Mouse (Mus musculus) stomach, postnatal 0 days (tissue): Measurements from ENCODE around the gene Aarsd1. TPM values are rescaled to one million over a fixed set of nuclear protein-coding genes. Genes with fewer than 3 reads are reported as not detected.
"Not testable (repeated sequence)": the region's sequence is repeated elsewhere in the genome, so short reads cannot be mapped to it uniquely, and the experiment has no call there.

Source experiments
- ATAC-seq: fragments of 200-750 bp; cut with Nextera tagmentation; 2 replicates; pipeline ENCODE4 v1.8.0; 2017; ENCODE audit not compliant: low FRiP score, low TSS enrichment
- DNase-seq: peaks from one replicate; pipeline ENCODE4 v3.0.0-alpha.2; 2016; ENCODE audit warnings: low spot score
- H3K27ac ChIP-seq: fragments of 300-500 bp; sonication (generic); replicated peaks from 2 replicates; pipeline ENCODE4 v1.5.1; 2014; ENCODE audit warnings: mild to moderate bottlenecking, control low read depth
- H3K27me3 ChIP-seq: fragments of 300-500 bp; sonication (generic); 2 replicates; pipeline ENCODE4 v1.6.1; 2014; ENCODE audit warnings: low read length; ENCODE audit not compliant: control insufficient read depth, insufficient read depth
- H3K36me3 ChIP-seq: fragments of 300-500 bp; sonication (generic); 2 replicates; pipeline ENCODE4 v1.6.1; 2014; ENCODE audit warnings: low read length, mixed read lengths; ENCODE audit not compliant: control insufficient read depth, insufficient read depth
- H3K4me1 ChIP-seq: fragments of 300-500 bp; sonication (generic); replicated peaks from 2 replicates; pipeline ENCODE4 v1.6.1; 2014; ENCODE audit warnings: antibody characterized with exemption; ENCODE audit not compliant: control insufficient read depth, insufficient read depth
- H3K4me2 ChIP-seq: fragments of 300-500 bp; sonication (generic); replicated peaks from 2 replicates; pipeline ENCODE4 v1.6.1; 2014; ENCODE audit warnings: low read depth, mild to moderate bottlenecking, control low read depth, moderate library complexity
- H3K4me3 ChIP-seq: fragments of 300-500 bp; sonication (generic); 2 replicates; pipeline ENCODE4 v1.5.1; 2014; ENCODE audit warnings: low read depth, low read length, control low read depth
- H3K9ac ChIP-seq: fragments of 300-500 bp; sonication (generic); 2 replicates; pipeline ENCODE4 v1.6.1; 2014; ENCODE audit warnings: mild to moderate bottlenecking, low read length, control low read depth, mixed read lengths
- H3K9me3 ChIP-seq: fragments of 300-500 bp; sonication (generic); 2 replicates; pipeline ENCODE4 v1.6.1; 2016; ENCODE audit warnings: low read length; ENCODE audit not compliant: control insufficient read depth
- CTCF ChIP-seq: IDR thresholded peaks from 2 replicates; pipeline ENCODE4 v1.5.1; 2016; ENCODE audit warnings: antibody characterized with exemption, low read depth, mild to moderate bottlenecking, moderate library complexity
- EP300 ChIP-seq: optimal IDR thresholded peaks from 2 replicates; pipeline ENCODE3; 2016; ENCODE audit warnings: antibody characterized with exemption
- WGBS: fragments of 180-500 bp; shearing (Covaris S2); extraction: QIAGEN DNeasy Blood & Tissue Kit; methylation state at CpG from one replicate; pipeline ENCODE4 v1.1.7; 2014; 5-methylcytosine and 5-hydroxymethylcytosine counted together
- polyA plus RNA-seq: library from polyadenylated mRNA; unstranded; fragments of >200 nt; fragmentation: Nextera tagmentation; extraction: Ambion mirVana; gene quantifications from 2 replicates; pipeline ENCODE4 v1.2.1, GENCODE M21; 2015

Aarsd1 gene
- polyA plus RNA-seq, 1 experiment from 2014 or later = 29.8 TPM

DNA sequence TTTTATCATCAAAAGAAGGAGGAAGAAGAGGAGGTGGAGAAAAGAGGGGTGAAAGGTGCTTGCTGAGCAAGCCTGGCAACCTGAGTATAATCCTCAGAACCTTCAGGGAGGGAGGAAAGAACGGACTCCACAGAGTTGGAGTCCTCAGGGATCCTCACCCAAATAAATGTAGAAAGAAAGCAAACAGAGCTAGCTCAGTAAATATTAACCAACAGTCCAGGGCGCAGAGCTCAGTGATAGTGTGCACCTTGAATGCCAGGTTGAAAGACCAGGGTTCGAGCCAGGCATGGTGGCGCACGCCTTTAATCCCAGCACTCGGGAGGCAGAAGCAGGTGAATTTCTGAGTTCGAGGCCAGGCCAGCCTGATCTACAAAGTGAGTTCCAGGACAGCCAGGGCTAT, 38.2 kb upstream of the Aarsd1 start:
- H3K4me1 ChIP-seq = 0 out of 2 replicates have a peak, but pooled peaks cover 2% of the 10 kb centered on the region
- H3K36me3 ChIP-seq = peaks cover 20% of the 10 kb centered on the region
- no peak overlapping the region for H3K27ac ChIP-seq
- DNase-seq = no peak
- H3K9ac ChIP-seq = no peak overlapping the region
- no peak for ATAC-seq
- H3K4me3 ChIP-seq = no peak overlapping the region
- no peak for TF ChIP-seq CTCF
- TF ChIP-seq EP300 = no peak
- WGBS = 57% methylated on average over 7 of the region's 7 CpGs
- no peaks in the 10 kb centered on the region for H3K27me3 ChIP-seq
- H3K9me3 ChIP-seq = no peaks in the 10 kb centered on the region
- no peak overlapping the region for H3K4me2 ChIP-seq

DNA sequence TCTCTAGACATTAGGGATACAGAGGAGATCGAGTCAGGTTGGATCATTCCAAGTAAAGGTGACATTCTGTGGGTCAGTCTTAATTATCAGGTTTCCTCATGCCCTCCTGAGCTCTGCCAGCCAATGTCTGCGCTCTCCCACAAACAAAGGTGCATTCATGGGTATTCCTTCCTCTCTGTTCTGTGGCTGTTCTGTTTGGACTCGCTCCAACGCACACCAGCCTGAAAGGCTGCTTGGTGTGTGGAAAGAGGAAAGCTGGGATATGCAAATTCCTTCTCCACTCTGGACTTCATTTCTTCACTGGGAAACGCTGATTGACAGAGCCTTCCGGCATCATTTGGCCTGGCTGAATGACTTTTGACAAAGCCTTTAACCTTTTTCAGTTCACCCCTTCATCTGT, 37.3 kb upstream of the Aarsd1 start:
- WGBS = 53% methylated on average over 6 of the region's 6 CpGs
- Histone ChIP-seq H3K4me1 (0 out of 2 replicates have a peak, but pooled peaks cover 2% of the 10 kb centered on the region), H3K36me3 (peaks cover 15% of the 10 kb centered on the region), H3K9me3 (no peaks in the 10 kb centered on the region), H3K27me3 (no peaks in the 10 kb centered on the region), H3K9ac (no peak overlapping the region), H3K4me3 (no peak overlapping the region), H3K27ac (no peak overlapping the region), H3K4me2 (no peak overlapping the region)
- ATAC-seq (peak; percentile 34; the same call in 1 of the 2 replicates), DNase-seq (peak; percentile 59)
- no peak for TF ChIP-seq CTCF

DNA sequence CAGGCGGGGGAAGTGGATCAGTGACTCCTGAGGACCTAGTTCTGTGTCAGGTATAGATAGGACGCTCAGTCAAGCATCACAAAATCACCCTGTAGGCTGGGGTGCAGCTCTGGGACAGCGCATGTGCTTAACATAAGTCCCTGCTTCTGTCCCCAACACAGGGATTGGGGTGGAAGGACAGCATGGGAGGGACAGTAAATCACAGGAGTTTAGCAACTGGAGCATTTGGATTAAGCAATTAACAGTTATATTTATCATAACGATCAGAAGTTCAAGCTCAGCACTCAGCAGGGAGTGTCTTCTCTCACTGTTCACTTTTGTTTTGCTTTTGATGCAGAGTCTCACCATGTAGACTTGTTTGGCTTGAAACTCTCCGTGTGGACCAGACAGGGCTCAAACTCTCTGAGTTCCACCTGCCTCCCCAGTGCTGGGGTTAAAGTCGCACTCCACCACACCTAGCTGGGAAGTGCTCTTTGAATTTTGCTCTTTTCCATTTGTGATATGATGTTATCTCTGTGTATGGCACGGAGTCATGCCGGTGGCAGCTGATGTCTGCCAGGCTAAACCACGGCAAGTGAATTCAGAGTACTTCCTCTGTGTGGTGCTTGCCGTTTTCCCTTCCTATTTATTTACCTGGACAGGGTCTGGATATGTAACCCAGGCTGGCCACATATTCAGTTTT, 34.8 kb upstream of the Aarsd1 start:
- DNase-seq (no peak), ATAC-seq (no peak)
- H3K4me2 ChIP-seq = no peak overlapping the region
- H3K4me3 ChIP-seq = no peak overlapping the region
- 58% methylated on average over 10 of the region's 10 CpGs for WGBS
- no peaks in the 10 kb centered on the region for H3K27me3 ChIP-seq
- no peak overlapping the region for H3K27ac ChIP-seq
- TF ChIP-seq EP300 (no peak), CTCF (no peak)
- H3K36me3 ChIP-seq = peaks cover 4% of the 10 kb centered on the region; the same call in 1 of the 2 replicates
- H3K9me3 ChIP-seq = no peaks in the 10 kb centered on the region
- H3K9ac ChIP-seq = no peak overlapping the region
- 0 out of 2 replicates have a peak, but pooled peaks cover 4% of the 10 kb centered on the region for H3K4me1 ChIP-seq

GRCm38 (mm10) chr11:101451536-101451935, 34.1 kb upstream of the Aarsd1 start:
- H3K9me3 ChIP-seq = no peaks in the 10 kb centered on the region
- ATAC-seq (0 out of 2 replicates have a peak, but pooled peaks have one; percentile 6), DNase-seq (no peak)
- H3K27me3 ChIP-seq = no peaks in the 10 kb centered on the region
- no peak overlapping the region for H3K9ac ChIP-seq
- no peaks in the 10 kb centered on the region for H3K36me3 ChIP-seq
- no peak overlapping the region for H3K4me2 ChIP-seq
- H3K4me3 ChIP-seq = no peak overlapping the region
- H3K4me1 ChIP-seq = 0 out of 2 replicates have a peak, but pooled peaks cover 4% of the 10 kb centered on the region
- TF ChIP-seq CTCF = no peak
- 85% methylated on average over 10 of the region's 10 CpGs for WGBS
- no peak overlapping the region for H3K27ac ChIP-seq

DNA sequence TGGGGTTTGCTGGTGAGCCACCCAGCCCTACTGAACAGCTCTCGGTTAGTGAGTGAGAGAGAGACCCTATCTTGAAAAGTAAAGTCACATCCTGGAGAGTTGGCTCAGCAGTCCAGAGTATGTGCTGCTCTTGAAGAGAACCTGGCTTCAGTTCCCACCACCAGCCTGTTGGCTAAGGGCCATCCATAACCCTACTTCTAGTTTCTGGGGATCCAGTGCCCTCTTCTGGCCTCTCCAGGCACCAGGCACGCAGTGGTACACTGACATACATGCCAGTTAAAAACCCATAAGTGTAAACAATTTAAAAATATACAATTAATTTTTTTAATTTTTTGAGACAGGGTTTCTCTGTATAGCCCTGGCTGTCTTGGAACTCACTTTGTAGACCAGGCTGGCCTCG, 33.0 kb upstream of the Aarsd1 start:
- TF ChIP-seq CTCF = peak; percentile 51
- TF ChIP-seq EP300 = no peak
- ATAC-seq = no peak
- no peak for DNase-seq
- H3K4me2 ChIP-seq = no peak overlapping the region
- H3K9me3 ChIP-seq = no peaks in the 10 kb centered on the region
- no peaks in the 10 kb centered on the region for H3K27me3 ChIP-seq
- 81% methylated on average over 3 of the region's 3 CpGs for WGBS
- no peak overlapping the region for H3K4me3 ChIP-seq
- no peak overlapping the region for H3K9ac ChIP-seq
- 0 out of 2 replicates have a peak, but pooled peaks cover 4% of the 10 kb centered on the region for H3K4me1 ChIP-seq
- no peaks in the 10 kb centered on the region for H3K36me3 ChIP-seq
- no peak overlapping the region for H3K27ac ChIP-seq

GRCm38 (mm10) chr11:101449596-101449995, 32.2 kb upstream of the Aarsd1 start:
- H3K36me3 ChIP-seq, H3K4me2 ChIP-seq, H3K9me3 ChIP-seq, H3K4me3 ChIP-seq, H3K27me3 ChIP-seq, H3K27ac ChIP-seq, H3K4me1 ChIP-seq, H3K9ac ChIP-seq, DNase-seq, ATAC-seq: not testable (repeated sequence)
- 71% methylated on average over 4 of the region's 4 CpGs for whole genome bisulfite sequencing
